Mouse (Mus musculus) liver, adult (tissue): Measurements from ENCODE around the gene Msi2.

Source experiments
- GATA4 ChIP-seq: IDR thresholded peaks from 2 replicates; pipeline ENCODE4 v1.6.1; 2014; ENCODE audit warnings: mild to moderate bottlenecking, low read length; ENCODE audit not compliant: insufficient replicate concordance

Msi2 gene

DNA sequence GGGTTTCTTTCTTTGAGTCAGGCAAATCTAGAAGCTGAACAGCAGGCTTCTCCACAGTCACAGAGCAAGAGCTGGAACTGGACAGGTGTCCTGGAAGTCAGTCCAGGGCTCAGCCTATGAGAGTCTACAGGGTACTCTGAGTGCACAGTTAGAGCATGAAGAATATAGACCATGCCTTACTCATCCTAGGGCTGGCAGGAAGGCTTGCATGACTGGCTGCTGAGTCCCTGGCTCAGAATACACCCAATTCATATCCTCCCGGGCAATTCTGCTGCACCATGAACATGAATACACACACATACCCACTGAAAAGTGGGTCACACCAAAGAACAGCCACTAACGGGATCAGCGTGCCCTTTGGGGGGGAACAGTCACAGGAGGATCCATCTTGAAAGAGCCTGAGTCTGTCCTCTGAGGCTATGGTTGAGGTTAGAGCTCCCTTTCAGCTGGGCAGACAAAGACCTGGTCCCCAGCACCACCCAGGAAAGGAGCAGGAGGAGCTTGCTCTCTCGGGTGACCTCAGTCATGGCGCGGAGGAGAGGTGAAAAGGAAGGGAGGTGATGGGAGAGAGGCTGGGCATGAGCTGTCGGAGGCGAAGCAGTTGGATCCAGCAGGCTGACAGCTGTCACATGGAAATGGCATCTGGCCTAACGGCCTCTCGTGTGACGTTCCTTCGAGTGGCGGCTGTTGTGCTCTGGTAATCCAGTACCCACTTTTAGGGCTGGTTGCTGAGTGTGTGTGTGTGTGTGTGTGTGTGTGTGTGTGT lies 230.0 kb downstream of the Msi2 start:
- no peak for TF ChIP-seq GATA4

DNA sequence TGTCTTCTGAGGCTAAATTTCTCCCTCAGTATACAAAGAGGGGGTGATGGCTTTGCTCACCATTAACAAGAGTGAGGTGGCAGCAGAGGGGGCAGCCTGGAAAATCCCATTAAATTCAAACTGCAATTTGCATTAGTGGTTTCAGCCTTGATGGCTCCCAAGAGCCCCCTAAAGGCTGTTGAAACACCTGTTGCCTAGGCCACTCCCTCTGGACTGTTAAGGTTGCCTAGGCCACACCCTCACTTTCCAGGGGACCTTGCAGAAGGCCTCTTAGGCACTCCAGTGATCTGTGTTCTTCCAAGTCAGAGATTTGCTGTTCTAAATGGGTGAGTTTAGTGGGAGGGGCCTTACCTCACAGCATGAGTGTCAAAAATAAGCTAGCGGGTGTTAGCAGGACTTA lies 232.3 kb downstream of the Msi2 start:
- no peak for TF ChIP-seq GATA4

- no peak for TF ChIP-seq GATA4
Measured at GRCm38 (mm10) chr11:88485088-88485487, 233.2 kb downstream of the Msi2 start.

DNA sequence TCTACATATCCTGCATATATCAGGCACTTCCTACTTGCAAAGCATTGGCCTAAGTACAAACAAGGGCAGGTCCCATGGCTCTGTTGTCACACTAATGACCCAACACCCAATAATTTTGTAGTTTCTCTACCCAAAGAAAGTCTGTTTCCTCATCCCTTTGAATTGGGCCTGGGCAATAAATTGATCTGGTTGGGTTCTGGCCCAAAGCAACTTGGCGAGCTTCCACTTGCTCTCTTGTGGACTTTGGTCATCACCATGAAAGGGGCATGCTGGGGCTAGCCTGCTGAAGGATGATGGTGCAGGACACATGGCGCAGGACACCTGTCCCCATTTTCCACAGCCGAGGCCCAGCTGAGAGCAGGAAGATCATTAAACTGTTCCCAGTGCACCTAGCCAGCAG lies 234.3 kb downstream of the Msi2 start:
- no peak for TF ChIP-seq GATA4

DNA sequence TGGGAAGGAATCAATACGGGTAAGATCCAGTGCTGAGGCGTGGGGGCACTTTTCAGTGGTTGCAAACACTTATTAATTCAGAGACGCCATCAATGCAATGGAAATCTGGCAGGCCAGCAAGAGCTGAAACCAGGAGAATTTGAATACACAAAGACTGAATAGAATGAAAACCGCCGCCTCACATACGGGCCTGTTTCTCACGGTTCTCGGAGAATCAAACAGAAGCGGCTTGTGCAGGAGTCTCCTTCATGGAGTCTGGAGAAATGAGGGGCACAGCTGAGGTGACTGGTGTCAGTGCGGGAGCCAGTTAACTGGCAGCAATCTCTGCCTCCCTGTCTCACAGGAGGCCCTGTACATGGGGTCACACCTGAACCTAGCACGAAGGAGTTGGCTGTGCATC lies 235.7 kb downstream of the Msi2 start:
- TF ChIP-seq GATA4 = no peak

GRCm38 (mm10) chr11:88482236-88482635 lies 236.1 kb downstream of the Msi2 start:
- no peak for TF ChIP-seq GATA4

- no peak for TF ChIP-seq GATA4
Measured at GRCm38 (mm10) chr11:88481602-88482161, 236.6 kb downstream of the Msi2 start.

DNA sequence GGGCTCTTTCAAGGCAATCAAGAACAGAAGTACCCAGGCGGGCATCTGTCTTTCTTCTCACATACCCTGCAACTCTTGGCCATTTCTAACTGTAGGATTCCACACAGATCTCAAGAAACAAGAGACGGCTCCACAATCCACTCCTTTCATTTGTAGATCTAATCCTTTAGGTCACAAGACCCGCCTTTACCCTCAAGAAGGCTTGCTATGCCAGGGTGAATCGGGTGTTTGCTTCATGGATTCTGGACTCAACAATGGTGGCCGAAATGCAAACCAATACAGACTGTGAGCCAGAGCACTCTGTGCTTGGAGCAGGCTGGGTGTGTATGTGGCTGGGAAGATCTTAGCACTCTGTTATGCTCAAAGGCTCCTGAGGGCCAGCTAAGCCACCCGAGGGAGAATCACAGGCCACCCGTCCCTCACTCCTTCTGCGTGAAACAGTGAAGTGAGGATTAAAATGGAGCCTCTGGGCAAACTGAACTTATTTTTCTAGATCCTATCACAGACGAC lies 237.2 kb downstream of the Msi2 start:
- no peak for TF ChIP-seq GATA4

DNA sequence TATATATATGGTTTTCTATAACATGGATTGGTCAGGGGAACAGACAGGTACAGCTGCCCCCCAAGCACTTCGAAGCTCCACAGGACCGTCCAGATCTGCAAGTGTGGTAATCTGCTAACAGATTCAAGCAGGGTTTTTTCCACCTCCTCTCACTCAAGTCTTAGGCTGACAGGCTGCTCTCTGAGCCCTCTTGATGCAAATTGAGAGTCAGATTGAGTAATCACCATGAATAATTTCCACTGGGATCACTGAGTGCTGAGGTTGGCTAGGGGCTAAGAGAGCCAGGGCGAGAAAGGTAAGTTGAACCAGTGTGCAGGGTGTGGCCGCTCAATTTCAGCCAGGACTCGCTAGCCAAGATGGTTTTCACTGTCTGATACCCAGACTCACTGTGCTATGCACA lies 238.8 kb downstream of the Msi2 start:
- TF ChIP-seq GATA4 = no peak

GRCm38 (mm10) chr11:88474889-88475440 lies 243.3 kb downstream of the Msi2 start:
- TF ChIP-seq GATA4 = no peak

DNA sequence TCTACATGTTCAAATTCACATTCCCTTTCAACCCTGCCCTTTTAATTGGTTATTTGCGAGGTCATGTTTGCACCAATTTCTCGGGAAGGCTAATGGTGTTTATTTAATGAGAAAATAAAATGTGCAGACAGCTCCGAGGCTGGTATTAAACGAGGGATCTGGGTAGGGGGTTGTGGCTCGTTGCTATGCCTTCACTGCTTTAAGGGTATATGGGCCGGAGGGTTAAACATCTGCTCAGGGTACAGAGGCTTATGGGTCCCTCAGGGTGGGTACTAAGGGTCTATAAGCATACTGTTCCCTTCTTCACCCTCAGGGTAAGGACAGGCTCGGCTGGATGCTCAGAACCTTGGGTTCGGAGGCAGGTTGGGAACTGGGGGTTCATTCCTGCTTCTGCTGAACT lies 245.6 kb downstream of the Msi2 start:
- no peak for TF ChIP-seq GATA4

GRCm38 (mm10) chr11:88471981-88472647 lies 246.2 kb downstream of the Msi2 start:
- TF ChIP-seq GATA4 = no peak

DNA sequence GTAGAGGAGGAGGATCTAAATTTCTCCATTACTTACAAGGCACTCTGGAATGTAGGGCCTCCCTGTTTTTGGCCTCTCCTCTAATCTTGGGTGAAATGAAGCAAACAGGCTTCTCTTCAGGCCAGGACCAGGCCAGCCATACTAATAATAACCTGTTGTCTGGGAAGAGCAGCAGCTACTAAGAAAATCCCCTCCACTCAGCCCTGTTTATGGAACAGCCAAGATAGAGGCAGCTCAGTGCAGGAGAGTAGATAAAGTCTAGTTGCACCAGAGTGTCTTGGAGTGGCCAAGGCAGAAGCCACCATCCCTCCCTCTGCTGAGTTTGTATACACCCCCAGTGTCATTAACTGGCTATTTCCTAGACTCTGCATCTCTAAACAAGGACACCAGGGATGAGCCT lies 247.7 kb downstream of the Msi2 start:
- no peak for TF ChIP-seq GATA4

DNA sequence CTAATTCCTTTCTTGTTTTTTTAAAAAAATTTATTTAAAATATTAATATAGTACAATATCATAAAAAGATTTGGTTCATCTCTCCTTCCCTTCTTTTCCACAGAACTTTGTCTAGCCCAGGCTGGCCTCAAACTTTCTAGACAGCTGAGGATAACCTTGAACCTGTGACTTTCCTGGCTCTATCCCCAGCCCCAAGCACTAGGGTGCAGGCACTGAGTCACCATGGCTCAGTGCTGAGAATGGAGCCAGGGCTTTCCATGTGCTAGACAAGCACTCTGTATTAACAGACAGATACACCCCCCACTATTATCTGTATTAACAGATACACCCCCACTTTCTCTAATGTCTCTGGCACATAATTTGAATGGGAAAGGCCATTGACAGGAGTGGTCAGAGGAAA lies 249.3 kb downstream of the Msi2 start:
- TF ChIP-seq GATA4 = no peak

GRCm38 (mm10) chr11:88467498-88468245 lies 250.6 kb downstream of the Msi2 start:
- no peak for TF ChIP-seq GATA4

DNA sequence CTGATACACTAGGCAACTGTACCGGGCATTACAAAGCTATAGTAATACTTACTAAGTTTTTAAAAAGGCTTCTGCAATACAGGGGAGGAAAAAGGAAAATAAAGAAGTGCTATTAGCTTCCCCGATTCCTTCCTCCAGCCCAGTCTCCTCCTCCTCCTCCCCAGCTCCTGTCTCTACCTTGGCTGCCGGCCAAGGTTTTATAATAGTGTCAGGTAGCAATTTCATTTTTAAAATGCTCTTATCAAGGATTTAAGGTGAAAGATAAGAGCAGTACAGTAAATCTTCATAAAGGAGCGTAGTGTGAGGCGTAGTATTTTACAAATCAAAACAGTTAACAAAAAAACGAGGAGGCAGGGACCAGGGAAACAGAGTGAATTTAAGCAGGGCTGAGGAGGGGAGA lies 254.4 kb downstream of the Msi2 start:
- no peak for TF ChIP-seq GATA4

DNA sequence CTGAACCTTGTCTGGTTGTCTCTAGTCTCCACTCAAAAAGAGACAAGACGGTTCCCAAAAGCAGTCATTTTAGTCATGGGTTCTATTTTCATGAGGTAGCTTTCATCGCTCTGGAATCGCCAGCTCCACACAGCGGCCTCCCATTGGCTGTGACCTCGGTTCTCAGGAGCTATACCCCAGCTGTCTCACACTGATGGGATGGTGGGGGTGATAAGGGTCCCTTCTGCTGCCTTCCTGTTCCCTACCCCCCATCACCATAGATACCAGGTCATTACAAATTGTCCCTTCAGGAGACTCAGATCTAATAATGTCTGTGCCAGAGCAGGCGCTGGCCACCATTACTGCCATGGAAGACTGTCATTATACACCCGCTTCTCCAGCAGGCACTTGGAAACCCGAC lies 255.5 kb downstream of the Msi2 start:
- no peak for TF ChIP-seq GATA4
